Mouse (Mus musculus): ENCODE data around the gene Golph3l.
"Not testable (repeated sequence)": the region's sequence is repeated elsewhere in the genome, so short reads cannot be mapped to it uniquely, and the experiment has no call there.

The Golph3l gene

DNA sequence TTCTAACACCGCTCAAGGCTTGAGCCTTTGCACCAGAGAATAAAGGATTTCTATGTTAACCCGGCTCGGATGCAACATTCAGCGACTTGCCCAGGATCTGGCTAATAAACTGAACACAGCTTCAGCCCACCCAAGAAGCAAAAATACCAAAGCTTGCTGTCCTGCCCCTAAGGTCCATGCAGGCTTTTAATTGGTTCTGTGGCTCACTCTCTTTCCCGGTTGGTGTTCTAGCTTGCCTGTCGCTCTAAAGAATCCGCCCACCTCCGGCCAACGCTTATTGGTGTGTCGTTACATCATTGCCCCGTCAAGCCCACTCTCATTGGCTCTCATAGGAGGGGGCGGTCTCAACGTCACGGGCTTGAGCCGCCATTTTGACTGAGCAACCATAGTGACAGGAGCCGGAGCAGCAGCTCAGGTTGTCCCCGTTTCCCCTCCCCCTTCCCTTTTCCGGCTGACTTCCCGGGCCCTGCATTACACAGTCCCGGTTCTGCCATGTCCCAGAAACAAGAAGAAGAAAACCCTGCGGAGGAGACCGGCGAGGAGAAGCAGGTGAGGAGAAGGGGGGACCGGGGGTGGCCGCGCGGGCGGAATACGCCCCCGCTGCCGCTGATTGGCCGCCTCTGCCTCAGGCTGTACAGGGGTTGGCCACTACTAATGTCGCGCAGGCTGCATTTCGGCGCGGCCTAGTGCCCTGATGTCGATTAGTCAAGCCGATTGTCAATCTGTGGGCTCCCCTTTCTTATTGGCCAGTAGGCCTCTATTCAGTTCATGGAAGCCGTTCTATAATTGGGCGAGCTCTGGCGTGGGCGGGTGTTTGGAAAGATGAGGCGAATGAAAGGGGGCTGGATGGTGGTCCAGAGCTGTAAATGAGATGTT lies 36.1 kb downstream of the Golph3l start, which contains the start of gene Ensa:
TSS of gene Ensa (plus strand) at position 366 of the 876 bp plus-strand sequence.
- peak; percentile 93 for DNase-seq (ENCODE audit: low read depth, low spot score)

- DNase-seq (ENCODE audit: low read depth, low spot score) = no peak
Measured at GRCm38 (mm10) chr3:95627763-95628162, 39.0 kb downstream of the Golph3l start.

DNA sequence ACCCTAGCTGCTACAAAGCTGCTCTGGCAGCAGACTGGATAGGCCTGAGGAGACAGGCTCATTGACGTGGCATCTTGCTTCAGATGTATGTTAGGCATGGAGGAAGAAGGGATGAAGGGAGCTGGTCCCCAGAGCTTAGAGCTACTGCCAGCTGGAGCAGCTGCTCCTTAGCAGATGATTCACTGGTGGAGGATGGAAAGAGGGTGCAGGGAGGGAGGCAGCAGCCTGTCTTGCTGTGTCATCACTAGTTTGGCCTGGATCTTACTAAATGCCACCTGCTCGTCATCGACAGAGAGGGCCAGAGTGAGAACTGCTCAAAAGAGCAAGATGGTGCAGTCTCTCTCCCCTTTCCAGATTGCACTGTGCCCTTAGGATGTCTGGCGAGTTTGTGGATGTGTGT lies 41.0 kb downstream of the Golph3l start:
- DNase-seq (ENCODE audit: low read depth, low spot score) = no peak

DNA sequence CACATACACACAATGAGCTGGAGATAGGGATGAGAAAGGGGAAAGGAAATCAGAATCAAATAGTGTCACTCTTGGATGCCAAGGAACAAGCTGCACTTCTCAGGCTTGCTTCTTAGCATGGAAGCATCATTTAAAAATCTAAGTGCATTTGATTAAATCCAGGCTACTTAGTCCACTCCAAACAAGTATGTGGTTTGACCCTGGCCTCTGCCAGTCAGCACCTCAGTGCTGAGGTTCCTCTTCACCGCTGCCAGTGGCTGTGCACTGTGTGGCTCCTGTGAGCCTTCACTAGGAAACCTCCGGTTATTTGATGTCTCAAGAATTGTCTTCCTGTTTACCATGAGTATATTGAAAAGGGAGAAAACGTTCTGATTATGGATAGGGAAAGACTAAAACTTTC lies 42.1 kb downstream of the Golph3l start:
- DNase-seq (ENCODE audit: low read depth, low spot score) = no peak

- no peak for DNase-seq (ENCODE audit: low read depth, low spot score)
Measured at GRCm38 (mm10) chr3:95631304-95631703, 42.6 kb downstream of the Golph3l start.

DNA sequence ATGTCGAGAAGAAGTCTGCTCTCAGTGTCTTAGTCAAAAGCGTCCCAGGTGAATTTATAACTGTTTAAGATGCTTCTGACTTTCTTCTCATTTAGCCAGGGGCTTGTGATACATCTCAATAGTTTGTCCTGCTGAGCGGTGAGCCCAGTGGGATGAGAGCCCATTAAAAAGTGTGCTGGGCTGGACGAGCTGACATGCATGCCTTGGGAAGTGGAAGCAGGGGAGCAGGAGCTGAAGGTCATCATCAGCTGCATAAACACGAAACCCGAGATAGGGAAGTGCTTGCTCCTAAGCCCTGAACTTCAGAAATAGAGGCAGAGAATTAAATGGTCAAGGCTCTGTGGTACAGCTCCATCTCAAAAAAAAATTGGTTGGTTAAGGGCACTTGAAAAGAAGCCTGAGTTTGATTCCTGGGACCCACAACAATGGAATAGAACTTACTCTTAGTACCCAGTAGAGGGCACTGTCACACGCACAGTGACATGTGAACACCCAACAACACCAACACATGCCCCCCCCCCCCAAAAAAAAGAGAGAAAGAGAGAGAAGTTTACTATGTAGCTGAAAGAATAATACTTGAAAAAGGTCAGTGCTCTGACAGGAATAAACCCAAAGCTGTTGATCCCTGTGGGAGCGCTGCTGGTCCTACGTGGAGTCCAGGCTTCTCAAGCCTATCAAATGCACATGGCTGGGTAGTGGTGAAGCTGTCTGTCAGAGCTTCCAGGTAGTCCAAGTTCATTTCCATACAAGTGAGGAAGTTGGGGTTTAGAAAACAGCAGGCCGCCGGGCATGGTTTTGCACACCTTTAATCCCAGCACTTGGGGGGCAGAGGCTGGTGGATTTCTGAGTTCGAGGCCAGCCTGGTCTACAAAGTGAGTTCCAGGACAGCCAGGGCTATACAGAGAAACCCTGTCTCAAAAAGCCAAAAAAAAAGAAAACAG lies 44.2 kb downstream of the Golph3l start:
- DNase-seq (ENCODE audit: low read depth, low spot score) = no peak

DNA sequence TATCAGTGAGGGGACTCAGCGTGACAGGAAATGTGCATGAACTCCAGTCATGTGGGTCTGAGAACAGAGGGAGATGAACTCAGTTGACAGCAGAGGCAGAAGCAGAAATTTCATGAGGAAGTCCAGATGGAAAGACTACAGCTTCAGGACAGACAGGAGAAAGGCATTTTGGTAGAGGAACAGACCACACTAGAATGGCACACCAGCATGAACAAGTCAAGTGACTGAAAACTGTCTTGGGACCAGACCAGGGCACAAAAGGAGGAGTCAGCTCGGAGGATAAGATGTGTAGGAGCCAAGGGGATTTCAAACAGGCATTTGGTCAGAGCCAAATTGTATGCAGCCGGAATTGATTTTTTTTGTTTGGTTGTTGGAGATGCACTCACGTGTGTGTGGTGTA lies 46.9 kb downstream of the Golph3l start:
- no peak for DNase-seq (ENCODE audit: low read depth, low spot score)

DNA sequence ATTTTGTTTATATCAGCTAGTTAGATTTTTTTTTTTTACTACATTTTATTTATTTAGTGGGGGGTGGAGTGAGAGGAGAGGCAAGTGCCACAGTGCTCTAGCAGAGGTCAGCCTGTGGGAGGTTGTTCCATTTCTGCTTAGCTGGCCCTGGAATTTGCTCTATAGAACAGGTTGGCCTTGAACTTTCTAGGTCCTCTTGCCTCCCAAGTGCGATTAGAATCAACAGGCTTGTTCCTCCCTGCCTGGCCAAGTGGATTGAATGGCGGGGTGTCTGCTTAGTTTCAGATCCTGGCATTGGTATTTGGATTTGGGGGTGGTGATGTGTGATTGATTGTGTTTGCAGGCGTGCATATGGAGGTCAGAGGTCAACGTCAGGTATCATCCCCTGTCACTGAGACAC lies 47.3 kb downstream of the Golph3l start:
- DNase-seq (ENCODE audit: low read depth, low spot score) = no peak

- DNase-seq (ENCODE audit: low read depth, low spot score) = no peak
Measured at GRCm38 (mm10) chr3:95639694-95640093, 51.0 kb downstream of the Golph3l start.

GRCm38 (mm10) chr3:95643097-95643496 lies 54.4 kb downstream of the Golph3l start:
- DNase-seq (ENCODE audit: low read depth, low spot score) = no peak

GRCm38 (mm10) chr3:95645313-95646235 lies 56.8 kb downstream of the Golph3l start:
- DNase-seq (ENCODE audit: low read depth, low spot score) = no peak

DNA sequence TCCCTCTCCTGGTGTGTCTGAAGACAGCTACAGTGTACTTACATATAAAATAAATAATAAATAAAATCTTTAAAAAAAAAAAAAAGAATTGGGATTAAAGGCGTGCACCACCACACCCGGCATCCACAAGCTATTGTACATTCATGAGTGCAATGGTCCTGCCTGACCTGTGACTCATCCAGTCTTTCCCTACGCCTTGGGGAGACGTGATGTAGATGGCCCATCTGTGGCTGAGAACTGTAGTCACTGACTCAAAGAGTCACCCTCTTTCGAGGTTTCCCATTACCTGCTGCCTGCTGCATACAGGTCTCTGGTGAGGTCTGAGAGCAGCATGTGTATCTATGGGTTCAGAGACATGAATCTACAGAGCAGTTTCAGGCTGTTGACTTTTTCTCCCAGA lies 59.3 kb downstream of the Golph3l start:
- no peak for DNase-seq (ENCODE audit: low read depth, low spot score)

- no peak for DNase-seq (ENCODE audit: low read depth, low spot score)
Measured at GRCm38 (mm10) chr3:95650276-95651032, 61.7 kb downstream of the Golph3l start.

GRCm38 (mm10) chr3:95651033-95651373 lies 62.3 kb downstream of the Golph3l start:
- no peak for DNase-seq (ENCODE audit: low read depth, low spot score)

- no peak for DNase-seq (ENCODE audit: low read depth, low spot score)
Measured at GRCm38 (mm10) chr3:95651391-95652203, 62.9 kb downstream of the Golph3l start.

GRCm38 (mm10) chr3:95652204-95652811 lies 63.6 kb downstream of the Golph3l start:
- DNase-seq (ENCODE audit: low read depth, low spot score) = no peak

DNA sequence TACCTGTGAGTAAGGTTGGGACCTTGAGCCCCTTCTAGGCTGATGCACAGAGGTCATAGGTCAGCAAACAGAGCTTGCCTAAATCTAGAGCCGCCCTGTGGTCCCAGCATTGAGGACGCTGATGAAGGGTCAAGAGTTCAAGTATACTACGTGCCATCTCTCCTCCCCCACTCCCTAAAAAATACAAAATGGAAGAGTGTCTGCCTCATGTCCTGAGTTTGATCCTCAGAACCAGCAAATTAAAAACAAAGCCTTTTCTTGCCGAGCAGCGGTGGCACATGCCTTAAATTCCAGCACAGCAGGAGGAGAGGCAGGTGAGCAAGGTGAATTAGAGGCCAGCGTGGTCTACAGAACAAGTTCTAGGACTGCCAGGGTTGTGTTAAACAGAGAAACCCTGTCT lies 64.1 kb downstream of the Golph3l start:
- no peak for DNase-seq (ENCODE audit: low read depth, low spot score)

DNA sequence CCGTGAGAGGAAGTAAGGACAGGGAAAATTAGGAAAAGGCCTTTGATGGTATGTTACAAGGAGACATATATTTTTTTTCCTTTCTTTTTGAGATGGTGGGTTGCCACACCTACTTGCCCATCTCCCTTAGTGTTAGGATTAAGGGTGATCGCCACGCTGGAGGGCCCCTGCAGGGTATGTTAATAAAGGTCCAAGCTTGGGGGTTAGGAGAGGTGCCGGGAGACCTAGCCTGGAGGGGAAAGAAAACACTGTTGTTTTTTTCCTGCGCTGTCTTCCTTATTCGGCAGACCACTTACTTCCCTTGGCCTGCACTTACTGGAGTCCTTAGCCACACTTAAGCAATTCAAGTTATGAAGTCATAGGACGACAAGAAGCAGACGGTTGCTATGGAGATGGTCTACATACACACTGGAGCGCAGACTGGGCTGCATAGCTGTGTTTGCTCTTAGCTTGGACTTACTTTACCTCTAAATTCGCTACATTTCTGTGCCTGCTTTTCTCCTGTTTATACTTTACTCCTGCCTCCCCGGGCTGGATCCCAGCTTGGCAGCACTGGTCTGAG lies 64.8 kb downstream of the Golph3l start:
- DNase-seq (ENCODE audit: low read depth, low spot score) = no peak

- DNase-seq (ENCODE audit: low read depth, low spot score) = not testable (repeated sequence)
Measured at GRCm38 (mm10) chr3:95654371-95654770, 65.6 kb downstream of the Golph3l start.
